Mouse (Mus musculus) gastrocnemius, postnatal 4 days (tissue): ENCODE measurements around the gene Siglecg. TPM values are rescaled to one million over a fixed set of nuclear protein-coding genes. Genes with fewer than 3 reads are reported as not detected.

ENCODE experiments used
- DNase-seq, 2 experiments: peaks; one replicate each; pipeline ENCODE4 v3.0.0; 2021 to 2022; ENCODE audit warnings: low spot score in 2 of 2, mixed read lengths in 2 of 2
- microRNA-seq: library from miRNA; unstranded; fragments of <30 nt; microRNA quantifications from one replicate; pipeline ENCODE4 v1.2.0, GENCODE M21; 2021
- total RNA-seq, 2 experiments: library from RNA; stranded (reverse); gene quantifications; 2 replicates each; pipeline ENCODE4 v1.2.3; 2021

Siglecg gene
- total RNA-seq, 2 experiments from 2014 or later: 0.10 TPM; not detected in 1

GRCm38 (mm10) chr7:43441071-43441470, 33.1 kb downstream of the Siglecg start:
- DNase-seq: no peak

- no peak for DNase-seq
Observed at GRCm38 (mm10) chr7:43442684-43443083, 34.7 kb downstream of the Siglecg start.

DNA sequence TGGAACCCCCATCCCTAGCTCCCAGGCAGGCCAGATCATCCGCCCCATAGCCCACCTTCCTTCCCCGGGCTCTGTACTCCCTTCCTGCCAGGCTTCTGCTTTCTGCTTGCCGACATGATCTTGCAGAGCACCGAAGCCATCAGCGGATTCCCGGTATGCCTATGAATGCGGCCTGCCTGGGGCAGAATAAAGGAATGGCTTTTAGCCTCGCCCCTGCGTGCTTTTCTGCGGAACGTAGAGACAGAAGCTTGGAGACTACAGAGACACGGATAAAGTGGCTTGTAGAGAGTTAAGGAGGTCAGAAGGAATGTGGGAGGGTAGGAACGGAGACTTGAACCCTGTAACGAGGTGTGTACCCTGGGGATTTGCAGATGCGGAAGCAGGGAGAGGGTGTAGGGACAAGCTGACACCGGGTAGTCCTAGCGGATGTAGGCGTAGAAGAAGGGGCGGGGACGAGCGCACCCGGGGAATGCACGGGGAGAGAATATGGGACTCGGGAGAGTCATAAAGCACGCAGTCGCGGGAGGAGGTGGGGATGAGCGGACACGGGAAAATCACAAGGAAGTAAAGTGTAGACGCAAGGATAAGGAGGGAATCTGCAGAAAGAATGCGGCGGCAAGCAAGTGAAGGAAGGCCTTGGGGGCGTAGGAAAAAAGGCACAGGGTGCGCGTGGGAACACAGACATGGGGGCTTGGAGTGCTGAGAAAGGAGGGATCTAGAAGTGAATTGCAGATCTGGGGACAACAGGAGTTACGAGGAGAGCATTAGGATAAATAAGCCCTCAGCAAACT, 35.3 kb downstream of the Siglecg start:
- peak; percentile 50 to 75 for DNase-seq

- peak; percentile 82 to 92 for DNase-seq
Observed at GRCm38 (mm10) chr7:43443917-43444293, 35.9 kb downstream of the Siglecg start, which contains the start of the genes Etfb and Gm45233. Etfb (plus strand) TSS chr7:43444083. Gm45233 (plus strand) TSS chr7:43444128.

DNA sequence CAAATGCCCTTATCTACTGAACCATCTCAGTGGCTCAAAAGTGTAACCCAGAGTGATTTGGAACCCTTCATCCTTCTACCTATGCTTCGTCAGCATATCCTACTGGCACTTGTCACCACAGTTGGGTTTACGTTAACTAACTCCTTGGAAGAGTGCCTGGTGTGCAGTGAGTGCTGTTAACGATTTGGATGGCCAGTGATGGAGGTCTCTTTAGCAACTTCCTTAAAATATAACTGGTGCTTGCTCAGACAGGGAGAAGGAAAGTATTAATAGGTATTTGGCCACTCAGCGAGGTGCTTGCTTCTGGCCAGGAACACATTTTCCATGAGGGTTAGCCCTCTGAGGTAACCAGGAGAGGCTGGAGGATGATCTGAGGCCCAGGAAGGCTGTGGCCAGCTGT, 39.8 kb downstream of the Siglecg start:
- no peak for DNase-seq

GRCm38 (mm10) chr7:43448246-43448645, 40.2 kb downstream of the Siglecg start:
- no peak for DNase-seq

DNA sequence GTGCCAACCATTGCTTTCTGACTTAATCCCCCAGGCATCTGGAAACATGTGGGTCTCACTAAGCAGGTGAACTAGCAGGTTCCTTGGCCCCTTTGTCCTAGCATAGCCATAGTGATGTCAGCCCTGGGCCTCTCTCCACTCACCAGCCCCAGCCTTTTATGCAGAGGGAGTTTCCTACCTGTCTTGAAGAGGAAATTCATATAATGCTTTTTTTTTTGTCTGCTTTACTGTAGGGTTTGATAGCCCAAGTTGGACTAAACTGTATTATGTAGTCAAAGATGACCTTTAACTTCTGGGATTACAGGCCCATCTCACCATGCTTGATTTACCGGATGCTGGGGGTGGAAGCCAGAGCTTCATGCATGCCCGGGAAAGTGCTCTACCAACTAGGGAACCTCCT, 41.8 kb downstream of the Siglecg start:
- no peak for DNase-seq

- no peak for DNase-seq
Observed at GRCm38 (mm10) chr7:43451726-43452125, 43.7 kb downstream of the Siglecg start.

DNA sequence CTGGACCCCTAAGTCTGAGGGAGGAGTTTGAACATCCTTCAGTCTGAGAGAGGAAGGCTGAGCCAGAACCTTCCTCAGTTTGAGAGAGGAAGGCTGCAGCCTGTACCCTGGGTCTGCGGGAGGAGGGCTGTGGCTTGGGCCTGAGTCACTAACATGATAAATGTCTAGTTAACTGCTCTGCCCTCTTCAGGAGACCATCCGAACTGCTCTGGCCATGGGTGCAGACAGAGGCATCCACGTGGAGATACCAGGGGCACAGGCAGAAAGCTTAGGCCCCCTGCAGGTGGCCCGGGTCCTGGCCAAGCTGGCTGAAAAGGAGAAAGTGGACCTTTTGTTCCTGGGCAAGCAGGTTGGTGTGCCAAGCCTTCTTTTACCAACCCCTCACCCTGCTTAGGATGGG, 44.6 kb downstream of the Siglecg start:
- DNase-seq: no peak

- DNase-seq: no peak
Observed at GRCm38 (mm10) chr7:43453599-43454355, 45.8 kb downstream of the Siglecg start.

DNA sequence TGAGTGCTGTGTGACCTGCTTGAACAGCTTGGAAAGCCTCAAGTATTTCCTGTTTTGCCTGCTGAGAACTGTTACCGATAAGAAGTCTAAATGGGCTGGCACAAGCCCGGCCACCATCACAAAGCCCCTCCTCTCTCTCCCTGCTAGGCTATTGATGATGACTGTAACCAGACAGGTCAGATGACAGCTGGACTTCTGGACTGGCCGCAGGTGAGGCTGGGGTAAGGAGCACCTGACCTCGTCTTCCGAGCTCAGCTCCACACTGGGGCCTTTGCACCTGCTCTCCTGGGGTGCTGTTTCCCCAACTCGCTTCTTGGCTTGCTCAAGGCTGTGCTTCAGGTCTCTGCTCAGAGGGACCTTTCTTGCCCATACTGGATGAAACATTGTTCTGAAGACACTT, 46.4 kb downstream of the Siglecg start:
- no peak for DNase-seq

GRCm38 (mm10) chr7:43462851-43463250, 54.8 kb downstream of the Siglecg start, which contains the start of gene Vsig10l:
Vsig10l (plus strand) TSS chr7:43463151.
- no peak for DNase-seq

DNA sequence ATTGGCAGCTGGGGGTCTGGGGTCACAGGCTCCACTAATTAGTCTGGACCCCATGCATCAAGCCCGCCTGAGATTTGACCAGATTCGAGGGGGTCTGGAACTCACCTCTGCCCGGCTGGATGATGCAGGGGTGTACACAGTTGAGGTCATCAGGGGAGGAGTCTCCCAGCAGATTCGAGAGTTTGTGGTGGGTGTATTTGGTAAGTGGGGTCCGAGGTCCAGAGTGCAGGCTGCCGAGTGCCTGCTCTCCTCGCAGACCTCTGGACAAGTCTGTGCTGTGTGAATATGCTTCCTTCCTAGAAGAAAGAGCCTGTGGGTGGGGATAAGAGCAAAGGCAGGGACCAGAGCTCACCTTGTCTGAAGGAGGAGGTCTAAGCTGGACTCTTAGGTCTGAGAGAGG, 56.0 kb downstream of the Siglecg start:
- DNase-seq: no peak

DNA sequence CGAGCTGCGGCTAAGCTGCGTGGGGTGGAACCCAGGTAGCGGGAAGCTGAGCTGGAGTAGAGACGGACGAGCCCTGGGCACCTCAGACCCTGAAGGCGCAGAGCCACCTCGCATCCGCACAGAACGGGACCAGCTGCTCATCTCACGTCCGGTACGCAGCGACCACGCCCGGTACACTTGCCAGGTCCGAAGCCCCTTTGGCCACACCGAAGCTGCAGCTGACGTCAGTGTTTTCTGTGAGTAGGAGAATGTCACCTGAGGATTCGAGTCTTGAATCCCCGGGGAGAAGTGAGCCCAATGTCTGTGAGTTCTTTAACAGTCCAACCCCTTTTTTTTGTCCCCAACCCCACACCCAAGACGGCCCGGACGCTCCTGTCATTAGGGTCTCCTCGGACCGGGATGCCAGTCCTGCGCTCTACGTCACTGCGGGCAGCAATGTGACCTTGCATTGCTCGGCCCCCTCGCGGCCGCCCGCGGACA, 56.9 kb downstream of the Siglecg start:
- no peak for DNase-seq

DNA sequence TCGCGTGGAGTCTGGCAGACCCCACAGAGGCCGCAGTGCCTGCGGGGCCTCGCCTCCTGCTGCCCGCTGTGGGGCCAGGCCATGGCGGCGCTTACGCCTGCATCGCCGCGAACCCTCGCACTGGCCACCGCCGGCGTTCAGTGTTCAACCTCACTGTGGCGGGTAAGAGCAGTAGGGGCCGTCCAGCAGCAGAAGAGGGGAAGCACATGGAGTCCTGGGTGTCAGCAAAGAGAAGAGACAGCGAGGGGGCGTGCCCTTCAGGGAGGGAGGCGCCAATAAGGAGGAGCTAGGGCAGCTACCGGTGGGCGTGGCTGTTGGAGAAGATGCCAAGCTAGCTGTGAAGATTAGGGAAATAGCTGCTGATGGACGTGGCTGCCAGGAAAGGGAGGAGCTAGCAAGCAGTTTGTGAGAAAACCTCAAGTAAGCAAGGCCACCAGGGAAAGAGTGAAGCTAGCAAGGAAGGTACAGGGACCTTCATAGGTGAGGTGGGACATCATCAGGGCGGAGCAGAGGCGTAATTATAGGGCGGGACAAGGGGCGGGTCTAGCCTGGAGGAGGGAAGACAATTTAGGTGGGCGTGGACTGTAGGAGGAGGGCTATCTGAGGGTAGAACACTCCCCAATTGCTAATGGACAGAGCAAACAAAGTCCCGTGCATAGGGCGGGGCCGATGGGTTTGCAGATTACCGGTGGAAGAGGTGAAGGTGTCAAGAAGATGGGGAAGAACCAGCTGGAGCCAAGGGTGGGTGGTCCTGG, 57.5 kb downstream of the Siglecg start:
- DNase-seq: peak; percentile 71 to 89

DNA sequence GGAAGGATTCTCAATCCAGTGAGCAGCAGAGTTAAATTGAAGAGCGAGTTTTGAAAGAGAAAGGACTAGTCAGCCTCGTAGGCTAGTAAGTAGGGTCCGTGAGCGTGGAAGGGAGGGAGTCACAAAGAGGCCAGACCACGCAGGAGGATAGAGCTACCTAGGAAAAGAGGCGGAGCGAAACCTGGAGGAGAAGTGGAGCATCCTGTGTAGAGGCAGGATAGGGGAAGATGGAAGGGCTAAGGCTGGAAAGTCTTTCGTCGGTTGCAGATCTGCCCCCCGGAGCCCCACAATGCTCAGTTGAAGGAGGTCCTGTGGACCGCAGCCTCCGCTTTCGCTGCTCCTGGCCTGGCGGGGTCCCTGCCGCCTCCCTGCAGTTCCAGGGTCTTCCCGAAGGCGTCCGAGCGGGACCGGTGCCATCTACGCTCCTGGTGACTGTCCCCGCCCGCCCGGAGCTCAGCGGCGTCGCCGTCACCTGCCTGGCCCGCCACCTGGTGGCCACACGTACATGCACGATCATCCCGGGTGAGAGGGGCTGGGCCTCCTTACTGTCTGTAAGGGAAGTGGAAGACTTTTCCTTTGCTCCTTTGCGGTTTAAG, 58.2 kb downstream of the Siglecg start:
- peak; percentile 77 to 88 for DNase-seq

Small RNA genes within 50 kb of the gene (microRNA-seq; reads per million reads assigned to microRNA genes)
- 2.1 reads per million, percentile 2 among the genes with 10 or more reads in this experiment for gene Mir7051

Other genes starting within 250 kb of the Siglecg start
- 10 to 100 TPM; 20.0 to 21.5 TPM for gene Zfp715, start 94.9 kb upstream of the Siglecg start, total RNA-seq
- under 1 TPM; 0.10 to 0.17 TPM for gene Siglecf, start 56.9 kb upstream of the Siglecg start, total RNA-seq
- gene Lim2, start 19.5 kb downstream of the Siglecg start, total RNA-seq: not detected
- not detected for gene Nkg7, start 28.9 kb downstream of the Siglecg start, total RNA-seq
- gene Cldnd2, start 32.6 kb downstream of the Siglecg start, total RNA-seq: not detected
- gene Etfb, start 35.9 kb downstream of the Siglecg start, total RNA-seq: 100 to 1,000 TPM; 408 to 443 TPM
- 1 to 10 TPM; 1.2 to 1.4 TPM for gene Gm45233, start 35.9 kb downstream of the Siglecg start, total RNA-seq
- 1 to 10 TPM; 3.7 to 4.9 TPM for gene Vsig10l, start 54.9 kb downstream of the Siglecg start, total RNA-seq
- under 1 TPM; 0.54 to 0.64 TPM for gene Iglon5, start 81.9 kb downstream of the Siglecg start, total RNA-seq
- not detected for gene 4931406B18Rik, start 97.7 kb downstream of the Siglecg start, total RNA-seq
- 1 to 10 TPM; 4.4 to 5.5 TPM for gene Cd33, start 136.2 kb downstream of the Siglecg start, total RNA-seq
- 1 to 10 TPM; 2.2 to 2.3 TPM for gene Zfp658, start 154.1 kb downstream of the Siglecg start, total RNA-seq
- gene Zfp719, start 171.4 kb downstream of the Siglecg start, total RNA-seq: 10 to 100 TPM in 1 of 2 experiments, 1 to 10 TPM in 1; 7.8 to 11.8 TPM
- gene Zfp819, start 199.0 kb downstream of the Siglecg start, total RNA-seq: not detected
- not detected for gene Ceacam18, start 226.5 kb downstream of the Siglecg start, total RNA-seq